Mouse (Mus musculus) neural tube, embryonic 14.5 days (tissue): ENCODE data around the gene Rasa4. TPM values are rescaled to one million over a fixed set of nuclear protein-coding genes. Genes with fewer than 3 reads are reported as not detected.
A peak's percentile ranks its signal among the peaks of the same experiment; 100 is the strongest.
"Not testable (repeated sequence)": the region's sequence is repeated elsewhere in the genome, so short reads cannot be mapped to it uniquely, and the experiment has no call there.

Experiments used
- ATAC-seq: fragments of 200-750 bp; cut with Nextera tagmentation; 2 replicates; pipeline ENCODE4 v1.8.0; 2017; ENCODE audit warnings: low read depth, mild to moderate bottlenecking, moderate TSS enrichment, moderate library complexity
- H3K27ac ChIP-seq: fragments of 300-500 bp; sonication (generic); 2 replicates; pipeline ENCODE4 v1.5.1; 2014; ENCODE audit warnings: low read depth, mild to moderate bottlenecking, control low read depth, low read length, moderate library complexity, mixed read lengths
- H3K27me3 ChIP-seq: fragments of 300-500 bp; sonication (generic); 2 replicates; pipeline ENCODE4 v1.6.1; 2014; ENCODE audit warnings: low read length; ENCODE audit not compliant: control insufficient read depth, insufficient read depth
- H3K36me3 ChIP-seq: fragments of 300-500 bp; sonication (generic); 2 replicates; pipeline ENCODE4 v1.6.1; 2014; ENCODE audit warnings: low read length, mixed read lengths; ENCODE audit not compliant: control insufficient read depth, insufficient read depth
- H3K4me1 ChIP-seq: fragments of 300-500 bp; sonication (generic); 2 replicates; pipeline ENCODE4 v1.6.1; 2014; ENCODE audit warnings: low read length; ENCODE audit not compliant: control insufficient read depth, insufficient read depth
- H3K4me2 ChIP-seq: fragments of 300-500 bp; sonication (generic); 2 replicates; pipeline ENCODE4 v1.6.1; 2014; ENCODE audit warnings: mild to moderate bottlenecking, low read depth, low read length, control low read depth
- H3K4me3 ChIP-seq: fragments of 300-500 bp; sonication (generic); 2 replicates; pipeline ENCODE4 v1.5.1; 2014; ENCODE audit warnings: low read depth, low read length, control low read depth, mixed read lengths
- H3K9ac ChIP-seq: fragments of 300-500 bp; sonication (generic); replicated peaks from 2 replicates; pipeline ENCODE4 v1.6.1; 2014; ENCODE audit warnings: low read depth, mild to moderate bottlenecking, control low read depth, low read length, mixed read lengths
- H3K9me3 ChIP-seq: fragments of 300-500 bp; sonication (generic); 2 replicates; pipeline ENCODE4 v1.6.1; 2016; ENCODE audit warnings: low read length; ENCODE audit not compliant: control insufficient read depth
- WGBS: fragments of 180-500 bp; shearing (Covaris S2); extraction: QIAGEN DNeasy Blood & Tissue Kit; methylation state at CpG from one replicate; pipeline ENCODE4 v1.1.7; 2014; 5-methylcytosine and 5-hydroxymethylcytosine counted together
- polyA plus RNA-seq: library from polyadenylated mRNA; unstranded; fragments of >200 nt; fragmentation: Nextera tagmentation; extraction: Ambion mirVana; gene quantifications from 2 replicates; pipeline ENCODE4 v1.2.1, GENCODE M21; 2014

Gene Rasa4
- polyA plus RNA-seq, 1 experiment from 2014 or later: 15.0 TPM

- no peaks in the 10 kb centered on the region for H3K36me3 ChIP-seq
- H3K9me3 ChIP-seq: no peaks in the 10 kb centered on the region
- no peak for ATAC-seq
- no peak overlapping the region for H3K4me3 ChIP-seq
- H3K27me3 ChIP-seq: no peaks in the 10 kb centered on the region
- no peak overlapping the region for H3K27ac ChIP-seq
- H3K4me2 ChIP-seq: no peak overlapping the region
- H3K9ac ChIP-seq: no peak overlapping the region
- WGBS: 28% methylated on average over 8 of the region's 8 CpGs
- no peaks in the 10 kb centered on the region for H3K4me1 ChIP-seq
Observed at GRCm38 (mm10) chr5:136057085-136057484, 26.6 kb upstream of the Rasa4 start.

- Histone ChIP-seq H3K4me1 (no peaks in the 10 kb centered on the region), H3K4me3 (no peak overlapping the region), H3K27ac (no peak overlapping the region), H3K9me3 (no peaks in the 10 kb centered on the region), H3K27me3 (no peaks in the 10 kb centered on the region), H3K36me3 (no peaks in the 10 kb centered on the region), H3K4me2 (no peak overlapping the region), H3K9ac (no peak overlapping the region)
- ATAC-seq: 0 out of 2 replicates have a peak, but pooled peaks have one; percentile 31
- 12% methylated on average over 12 of the region's 12 CpGs for WGBS
Observed at GRCm38 (mm10) chr5:136061567-136061966, 22.1 kb upstream of the Rasa4 start.

GRCm38 (mm10) chr5:136063920-136064319 is 19.8 kb upstream of the Rasa4 start:
- WGBS: 91% methylated on average over 10 of the region's 10 CpGs

GRCm38 (mm10) chr5:136066404-136067148 is 17.1 kb upstream of the Rasa4 start:
- not testable (repeated sequence) for H3K27ac ChIP-seq, H3K9ac ChIP-seq, H3K36me3 ChIP-seq, H3K4me1 ChIP-seq, H3K4me3 ChIP-seq, H3K9me3 ChIP-seq, ATAC-seq, H3K4me2 ChIP-seq, H3K27me3 ChIP-seq
- 81% methylated on average over 11 of the region's 11 CpGs for WGBS

More at GRCm38 (mm10) chr5:136063920-136064319, 19.8 kb upstream of the Rasa4 start:
- no peaks in the 10 kb centered on the region for H3K9me3 ChIP-seq
- no peak for ATAC-seq
- no peak overlapping the region for H3K4me3 ChIP-seq
- H3K4me1 ChIP-seq: no peaks in the 10 kb centered on the region
- no peak overlapping the region for H3K4me2 ChIP-seq
- no peaks in the 10 kb centered on the region for H3K27me3 ChIP-seq
- H3K36me3 ChIP-seq: no peaks in the 10 kb centered on the region
- no peak overlapping the region for H3K27ac ChIP-seq
- H3K9ac ChIP-seq: no peak overlapping the region

- Histone ChIP-seq H3K9me3 (no peaks in the 10 kb centered on the region), H3K27me3 (no peaks in the 10 kb centered on the region), H3K36me3 (no peaks in the 10 kb centered on the region), H3K9ac (no peak overlapping the region), H3K4me2 (no peak overlapping the region), H3K4me3 (no peak overlapping the region), H3K27ac (no peak overlapping the region), H3K4me1 (no peaks in the 10 kb centered on the region)
- no peak for ATAC-seq
- 75% methylated on average over 2 of the region's 2 CpGs for WGBS
Observed at GRCm38 (mm10) chr5:136069411-136069810, 14.3 kb upstream of the Rasa4 start.

- H3K36me3 ChIP-seq: no peaks in the 10 kb centered on the region
- no peaks in the 10 kb centered on the region for H3K27me3 ChIP-seq
- H3K27ac ChIP-seq: no peak overlapping the region
- H3K4me1 ChIP-seq: no peaks in the 10 kb centered on the region
- H3K9me3 ChIP-seq: no peaks in the 10 kb centered on the region
- 63% methylated on average over 6 of the region's 6 CpGs for WGBS
- no peak overlapping the region for H3K9ac ChIP-seq
- no peak for ATAC-seq
- H3K4me3 ChIP-seq: no peak overlapping the region
- H3K4me2 ChIP-seq: no peak overlapping the region
Observed at GRCm38 (mm10) chr5:136073051-136073450, 10.7 kb upstream of the Rasa4 start.

- H3K27ac ChIP-seq: no peak overlapping the region
- no peaks in the 10 kb centered on the region for H3K27me3 ChIP-seq
- WGBS: 63% methylated on average over 11 of the region's 11 CpGs
- H3K4me2 ChIP-seq: no peak overlapping the region
- H3K4me1 ChIP-seq: no peaks in the 10 kb centered on the region
- H3K9ac ChIP-seq: no peak overlapping the region
- H3K36me3 ChIP-seq: no peaks in the 10 kb centered on the region
- no peak overlapping the region for H3K4me3 ChIP-seq
- ATAC-seq: no peak
- no peaks in the 10 kb centered on the region for H3K9me3 ChIP-seq
Observed at GRCm38 (mm10) chr5:136073526-136073925, 10.2 kb upstream of the Rasa4 start.

GRCm38 (mm10) chr5:136075076-136075475 is 8.6 kb upstream of the Rasa4 start:
- Histone ChIP-seq H3K27me3 (no peaks in the 10 kb centered on the region), H3K4me2 (no peak overlapping the region), H3K4me1 (no peaks in the 10 kb centered on the region), H3K27ac (no peak overlapping the region), H3K9me3 (no peaks in the 10 kb centered on the region), H3K36me3 (no peaks in the 10 kb centered on the region), H3K4me3 (no peak overlapping the region), H3K9ac (no peak overlapping the region)
- ATAC-seq: no peak
- 92% methylated on average over 5 of the region's 5 CpGs for WGBS

GRCm38 (mm10) chr5:136076284-136076683 is 7.4 kb upstream of the Rasa4 start:
- Histone ChIP-seq H3K27ac (no peak overlapping the region), H3K4me1 (no peaks in the 10 kb centered on the region), H3K36me3 (no peaks in the 10 kb centered on the region), H3K4me3 (no peak overlapping the region), H3K27me3 (no peaks in the 10 kb centered on the region), H3K4me2 (no peak overlapping the region), H3K9me3 (no peaks in the 10 kb centered on the region), H3K9ac (no peak overlapping the region)
- ATAC-seq: no peak
- 42% methylated on average over 7 of the region's 7 CpGs for WGBS
